Comparison of ENCODE assay signal across 8 mouse cellular contexts in the genomic region with DNA sequence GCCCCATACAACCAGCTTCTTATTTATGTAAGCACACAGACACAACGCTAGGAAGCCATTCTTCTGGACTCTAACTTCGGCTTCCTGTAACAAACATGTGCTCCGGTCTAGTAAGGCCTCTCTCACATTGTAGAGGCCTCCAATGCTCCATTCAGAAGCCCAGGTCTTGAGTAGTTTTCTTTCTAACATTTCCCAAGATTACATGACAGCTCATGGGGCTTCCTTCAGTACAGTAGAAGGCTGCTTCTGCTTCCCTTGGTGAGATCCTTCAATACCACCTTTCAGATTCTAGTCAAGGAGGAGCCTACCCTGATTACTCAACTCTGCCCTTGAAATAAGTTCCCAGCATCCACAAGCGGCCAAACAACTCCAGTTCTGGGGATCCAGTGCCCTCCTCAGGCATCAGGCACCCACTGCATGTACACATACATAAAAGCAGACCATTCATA. TPM values are rescaled to one million over a fixed set of nuclear protein-coding genes. Genes with fewer than 3 reads are reported as not detected.
DNase-seq lines count a peak whose midpoint lies in the region; ATAC-seq and TF ChIP-seq lines count a peak whose summit lies in the region.

No protein-coding gene starts in this region.

- no peak for TF ChIP-seq CTCF in spleen, adult 2 months (IDR thresholded peaks at IDR 0.05; ENCODE audit: extremely low read depth, insufficient read depth, insufficient read length, insufficient replicate concordance)
- TF ChIP-seq CTCF in stomach, postnatal 0 days (IDR thresholded peaks at IDR 0.05; ENCODE audit: low read depth), result peak; percentile 40; the same call in 1 of the 2 replicates

- H3K4me2 ChIP-seq in limb, embryonic 12.5 days, result peak overlapping the region; percentile 76
- H3K4me2 ChIP-seq in stomach, postnatal 0 days (replicated peaks; ENCODE audit: low read depth), result peak overlapping the region; percentile 82

- WGBS in spleen, adult 2 months, result 41% methylated on average over 4 of the region's 4 CpGs
- 36% methylated on average over 4 of the region's 4 CpGs for WGBS in limb, embryonic 12.5 days
- WGBS in stomach, postnatal 0 days, result 24% methylated on average over 4 of the region's 4 CpGs

- no peaks in the 10 kb centered on the region for H3K9me3 ChIP-seq in limb, embryonic 12.5 days
- H3K9me3 ChIP-seq in stomach, postnatal 0 days (ENCODE audit: control insufficient read depth, low read length), result no peaks in the 10 kb centered on the region

- H3K27me3 ChIP-seq in spleen, adult 2 months (ENCODE audit: control insufficient read depth, insufficient read depth, low read length), result no peaks in the 10 kb centered on the region
- no peaks in the 10 kb centered on the region for H3K27me3 ChIP-seq in limb, embryonic 12.5 days
- no peaks in the 10 kb centered on the region for H3K27me3 ChIP-seq in stomach, postnatal 0 days (ENCODE audit: control insufficient read depth, insufficient read depth, low read length)

- H3K9ac ChIP-seq in limb, embryonic 12.5 days (replicated peaks), result peak overlapping the region; percentile 96
- peak overlapping the region; percentile 99 for H3K9ac ChIP-seq in stomach, postnatal 0 days (ENCODE audit: low read length)

- ATAC-seq in limb, embryonic 12.5 days (ENCODE audit: insufficient number of reproducible peaks, insufficient read depth, low FRiP score, low TSS enrichment, low read depth), result no peak
- ATAC-seq in stomach, postnatal 0 days (ENCODE audit: low FRiP score, low TSS enrichment), result no peak

- 0 out of 2 replicates have a peak overlapping the region, but pooled peaks have one; percentile 76 for H3K4me3 ChIP-seq in spleen, adult 2 months (ENCODE audit: extremely low read depth, insufficient read depth, insufficient read length)
- H3K4me3 ChIP-seq in limb, embryonic 12.5 days (replicated peaks), result peak overlapping the region; percentile 89
- H3K4me3 ChIP-seq in stomach, postnatal 0 days (ENCODE audit: low read depth, low read length), result peak overlapping the region; percentile 92

- peak; percentile 33 to 73 for DNase-seq in adrenal gland, adult (ENCODE audit: inconsistent age in 2 of 2, low spot score in 1 of 2)
- no peak for DNase-seq in adrenal gland, adult 8-10 months
- DNase-seq in spleen, adult 2 months (ENCODE audit: low read depth in 1 of 2, low spot score in 2 of 2), result no peak
- no peak for DNase-seq in spleen, adult 18-20 months
- peak; percentile 26 for DNase-seq in stomach, postnatal 0 days (ENCODE audit: low spot score)
- DNase-seq in right cerebral cortex, postnatal 14 days, result no peak
- no peak for DNase-seq in right cerebral cortex, postnatal 4 days

- TF ChIP-seq POLR2A in spleen, adult 2 months (IDR thresholded peaks at IDR 0.05; ENCODE audit: low read depth, low read length), result no peak

- peaks cover 21% of the 10 kb centered on the region for H3K4me1 ChIP-seq in spleen, adult 2 months (ENCODE audit: control insufficient read depth, insufficient read depth, insufficient read length)
- H3K4me1 ChIP-seq in limb, embryonic 12.5 days (replicated peaks), result peaks cover 31% of the 10 kb centered on the region
- H3K4me1 ChIP-seq in stomach, postnatal 0 days (replicated peaks; ENCODE audit: control insufficient read depth, insufficient read depth), result 0 out of 2 replicates have a peak, but pooled peaks cover 8% of the 10 kb centered on the region

- TF ChIP-seq EP300 in stomach, postnatal 0 days (optimal IDR thresholded peaks at IDR 0.05), result no peak

- H3K27ac ChIP-seq in spleen, adult 2 months (ENCODE audit: insufficient read depth, low read length), result peak overlapping the region; percentile 81
- H3K27ac ChIP-seq in limb, embryonic 12.5 days, result peak overlapping the region; percentile 96
- peak overlapping the region; percentile 98 for H3K27ac ChIP-seq in stomach, postnatal 0 days (replicated peaks)

- H3K36me3 ChIP-seq in spleen, adult 2 months (ENCODE audit: control insufficient read depth, insufficient read depth, low read length), result no peaks in the 10 kb centered on the region
- peaks cover 14% of the 10 kb centered on the region for H3K36me3 ChIP-seq in limb, embryonic 12.5 days
- H3K36me3 ChIP-seq in stomach, postnatal 0 days (ENCODE audit: control insufficient read depth, insufficient read depth, low read length), result no peaks in the 10 kb centered on the region

RNA-seq across cellular contexts. Expression of a gene that starts 7.1 kb away (rescaled TPM):
- 10 to 100 TPM; 41.3 to 60.8 (median 49.4) TPM for total RNA-seq in adrenal gland, adult 8-10 months (2022)
- 11.4 and 12.5 TPM in 2 replicates for polyA plus RNA-seq in spleen, adult 2 months (2012; rRNA removed)
- polyA plus RNA-seq in limb, embryonic 12.5 days (2016; fragmentation: Nextera tagmentation; extraction: Ambion mirVana), result 36.1 and 38.2 TPM in 2 replicates
- 7.4 and 9.7 TPM in 2 replicates for polyA plus RNA-seq in stomach, postnatal 0 days (2015; fragmentation: Nextera tagmentation; extraction: Ambion mirVana)

RNA-seq across cellular contexts. Expression of a gene that starts 7.2 kb away (rescaled TPM):
- 10 to 100 TPM; 58.4 to 65.5 (median 64.0) TPM for total RNA-seq in adrenal gland, adult 8-10 months (2022)
- 21.1 and 22.8 TPM in 2 replicates for polyA plus RNA-seq in spleen, adult 2 months (2012; rRNA removed)
- polyA plus RNA-seq in limb, embryonic 12.5 days (2016; fragmentation: Nextera tagmentation; extraction: Ambion mirVana), result 60.7 and 60.9 TPM in 2 replicates
- polyA plus RNA-seq in stomach, postnatal 0 days (2015; fragmentation: Nextera tagmentation; extraction: Ambion mirVana), result 59.6 and 60.7 TPM in 2 replicates

RNA-seq across cellular contexts. Expression of a gene that starts 22.3 kb away (rescaled TPM):
- 1 to 10 TPM in 2 of 4 experiments, under 1 TPM in 2; 0.81 to 2.3 (median 1.1) TPM for total RNA-seq in adrenal gland, adult 8-10 months (2022)
- 43.9 and 48.1 TPM in 2 replicates for polyA plus RNA-seq in spleen, adult 2 months (2012; rRNA removed)
- 0.45 and 0.52 TPM in 2 replicates for polyA plus RNA-seq in limb, embryonic 12.5 days (2016; fragmentation: Nextera tagmentation; extraction: Ambion mirVana)
- polyA plus RNA-seq in stomach, postnatal 0 days (2015; fragmentation: Nextera tagmentation; extraction: Ambion mirVana), result 3.0 and 3.6 TPM in 2 replicates

Comparison
In these comparisons a context has a peak if more than half of its experiments do, and no peak if none do; other contexts are left out.
1. DNase-seq: peak in adrenal gland, adult (2 of 2) and stomach, postnatal 0 days (single experiment); none in adrenal gland, adult 8-10 months (single experiment), spleen, adult 2 months (0 of 2), spleen, adult 18-20 months (0 of 2), right cerebral cortex, postnatal 14 days (single experiment) and right cerebral cortex, postnatal 4 days (single experiment).
2. Peak in every context shown above with its lines, with median percentiles within 50 percentile points of each other: H3K27ac ChIP-seq and H3K4me3 ChIP-seq.